Mouse (Mus musculus): ENCODE data around the gene Lrrc4. TPM values are rescaled to one million over a fixed set of nuclear protein-coding genes. Genes with fewer than 3 reads are reported as not detected.

Lrrc4 gene
- polyA plus RNA-seq, 1 experiment from 2014 or later = 0.56 TPM

GRCm38 (mm10) chr6:28663004-28663403 lies 168.5 kb downstream of the Lrrc4 start:
- no peak overlapping the region for H3K27ac ChIP-seq (ENCODE audit: low read depth, low read length)
- H3K9ac ChIP-seq (ENCODE audit: low read depth, low read length) = no peak overlapping the region
- no peaks in the 10 kb centered on the region; the same call in 1 of the 2 replicates for H3K36me3 ChIP-seq (ENCODE audit: control insufficient read depth, insufficient read depth, low read length)
- H3K4me2 ChIP-seq = no peak overlapping the region
- DNase-seq (ENCODE audit: low spot score) (no peak), ATAC-seq (replicated peaks; ENCODE audit: low FRiP score) (no peak)
- WGBS = 82% methylated on average over 3 of the region's 3 CpGs
- no peaks in the 10 kb centered on the region for H3K9me3 ChIP-seq (ENCODE audit: control insufficient read depth, low read length)
- H3K27me3 ChIP-seq (replicated peaks; ENCODE audit: control insufficient read depth, insufficient read depth, low read length) = no peaks in the 10 kb centered on the region
- H3K4me3 ChIP-seq (ENCODE audit: low read depth, low read length) = no peak overlapping the region
- no peaks in the 10 kb centered on the region for H3K4me1 ChIP-seq (replicated peaks; ENCODE audit: control insufficient read depth, insufficient read depth, low read length)

- Histone ChIP-seq H3K36me3 (ENCODE audit: control insufficient read depth, insufficient read depth, low read length) (no peaks in the 10 kb centered on the region; the same call in 1 of the 2 replicates), H3K9me3 (ENCODE audit: control insufficient read depth, low read length) (no peaks in the 10 kb centered on the region), H3K27me3 (replicated peaks; ENCODE audit: control insufficient read depth, insufficient read depth, low read length) (no peaks in the 10 kb centered on the region), H3K27ac (ENCODE audit: low read depth, low read length) (no peak overlapping the region), H3K4me2 (no peak overlapping the region), H3K4me3 (ENCODE audit: low read depth, low read length) (no peak overlapping the region), H3K4me1 (replicated peaks; ENCODE audit: control insufficient read depth, insufficient read depth, low read length) (no peaks in the 10 kb centered on the region), H3K9ac (ENCODE audit: low read depth, low read length) (no peak overlapping the region)
- WGBS = 95% methylated on average over 5 of the region's 5 CpGs
- ATAC-seq (replicated peaks; ENCODE audit: low FRiP score) (no peak), DNase-seq (ENCODE audit: low spot score) (no peak)
These were observed 175.0 kb downstream of the Lrrc4 start for GRCm38 (mm10) chr6:28656511-28656910.

- H3K4me2 ChIP-seq = no peak overlapping the region
- no peaks in the 10 kb centered on the region for H3K9me3 ChIP-seq (ENCODE audit: control insufficient read depth, low read length)
- no peak for DNase-seq (ENCODE audit: low spot score)
- H3K27me3 ChIP-seq (replicated peaks; ENCODE audit: control insufficient read depth, insufficient read depth, low read length) = no peaks in the 10 kb centered on the region
- no peak for ATAC-seq (replicated peaks; ENCODE audit: low FRiP score)
- H3K4me3 ChIP-seq (ENCODE audit: low read depth, low read length) = no peak overlapping the region
- no peak overlapping the region for H3K27ac ChIP-seq (ENCODE audit: low read depth, low read length)
- H3K9ac ChIP-seq (ENCODE audit: low read depth, low read length) = no peak overlapping the region
- H3K36me3 ChIP-seq (ENCODE audit: control insufficient read depth, insufficient read depth, low read length) = no peaks in the 10 kb centered on the region
- H3K4me1 ChIP-seq (replicated peaks; ENCODE audit: control insufficient read depth, insufficient read depth, low read length) = no peaks in the 10 kb centered on the region
These were observed 186.3 kb downstream of the Lrrc4 start for GRCm38 (mm10) chr6:28645231-28645630.

- Histone ChIP-seq H3K4me3 (ENCODE audit: low read depth, low read length) (no peak overlapping the region), H3K27me3 (replicated peaks; ENCODE audit: control insufficient read depth, insufficient read depth, low read length) (no peaks in the 10 kb centered on the region), H3K27ac (ENCODE audit: low read depth, low read length) (no peak overlapping the region), H3K9ac (ENCODE audit: low read depth, low read length) (no peak overlapping the region), H3K4me2 (no peak overlapping the region), H3K4me1 (replicated peaks; ENCODE audit: control insufficient read depth, insufficient read depth, low read length) (no peaks in the 10 kb centered on the region), H3K9me3 (ENCODE audit: control insufficient read depth, low read length) (no peaks in the 10 kb centered on the region), H3K36me3 (ENCODE audit: control insufficient read depth, insufficient read depth, low read length) (no peaks in the 10 kb centered on the region)
- no peak for ATAC-seq (replicated peaks; ENCODE audit: low FRiP score)
- DNase-seq (ENCODE audit: low spot score) = no peak
- WGBS = 63% methylated on average over 2 of the region's 2 CpGs
These were observed 188.6 kb downstream of the Lrrc4 start for GRCm38 (mm10) chr6:28642909-28643308.

GRCm38 (mm10) chr6:28640088-28640487 lies 191.5 kb downstream of the Lrrc4 start:
- H3K4me1 ChIP-seq (replicated peaks; ENCODE audit: control insufficient read depth, insufficient read depth, low read length) = peaks cover 11% of the 10 kb centered on the region
- WGBS = 92% methylated on average over 5 of the region's 5 CpGs
- no peak overlapping the region for H3K4me3 ChIP-seq (ENCODE audit: low read depth, low read length)
- no peaks in the 10 kb centered on the region for H3K9me3 ChIP-seq (ENCODE audit: control insufficient read depth, low read length)
- H3K27ac ChIP-seq (ENCODE audit: low read depth, low read length) = no peak overlapping the region
- no peak for ATAC-seq (replicated peaks; ENCODE audit: low FRiP score)
- DNase-seq (ENCODE audit: low spot score) = no peak
- H3K9ac ChIP-seq (ENCODE audit: low read depth, low read length) = no peak overlapping the region
- no peak overlapping the region for H3K4me2 ChIP-seq
- H3K27me3 ChIP-seq (replicated peaks; ENCODE audit: control insufficient read depth, insufficient read depth, low read length) = no peaks in the 10 kb centered on the region
- no peaks in the 10 kb centered on the region for H3K36me3 ChIP-seq (ENCODE audit: control insufficient read depth, insufficient read depth, low read length)

GRCm38 (mm10) chr6:28635531-28636348 lies 195.8 kb downstream of the Lrrc4 start:
- H3K27me3 ChIP-seq (replicated peaks; ENCODE audit: control insufficient read depth, insufficient read depth, low read length) = no peaks in the 10 kb centered on the region
- DNase-seq (ENCODE audit: low spot score) (no peak), ATAC-seq (replicated peaks; ENCODE audit: low FRiP score) (peak; percentile 58; the same call in 1 of the 2 replicates)
- H3K27ac ChIP-seq (ENCODE audit: low read depth, low read length) = no peak overlapping the region
- no peak overlapping the region for H3K4me3 ChIP-seq (ENCODE audit: low read depth, low read length)
- no peak overlapping the region for H3K4me2 ChIP-seq
- no peaks in the 10 kb centered on the region for H3K36me3 ChIP-seq (ENCODE audit: control insufficient read depth, insufficient read depth, low read length)
- WGBS = 60% methylated on average over 6 of the region's 6 CpGs
- peaks cover 11% of the 10 kb centered on the region for H3K4me1 ChIP-seq (replicated peaks; ENCODE audit: control insufficient read depth, insufficient read depth, low read length)
- no peak overlapping the region for H3K9ac ChIP-seq (ENCODE audit: low read depth, low read length)
- no peaks in the 10 kb centered on the region for H3K9me3 ChIP-seq (ENCODE audit: control insufficient read depth, low read length)

GRCm38 (mm10) chr6:28635092-28635491 lies 196.5 kb downstream of the Lrrc4 start:
- H3K9ac ChIP-seq (ENCODE audit: low read depth, low read length) = no peak overlapping the region
- ATAC-seq (replicated peaks; ENCODE audit: low FRiP score) = 0 out of 2 replicates have a peak, but pooled peaks have one; percentile 33

GRCm38 (mm10) chr6:28633656-28634055 lies 197.9 kb downstream of the Lrrc4 start:
- no peak for DNase-seq (ENCODE audit: low spot score)

More at GRCm38 (mm10) chr6:28635092-28635491, 196.5 kb downstream of the Lrrc4 start:
- WGBS = 53% methylated on average over 1 of the region's 1 CpGs
- Histone ChIP-seq H3K9me3 (ENCODE audit: control insufficient read depth, low read length) (no peaks in the 10 kb centered on the region), H3K27ac (ENCODE audit: low read depth, low read length) (no peak overlapping the region), H3K4me2 (no peak overlapping the region), H3K4me3 (ENCODE audit: low read depth, low read length) (no peak overlapping the region), H3K27me3 (replicated peaks; ENCODE audit: control insufficient read depth, insufficient read depth, low read length) (no peaks in the 10 kb centered on the region), H3K4me1 (replicated peaks; ENCODE audit: control insufficient read depth, insufficient read depth, low read length) (peaks cover 11% of the 10 kb centered on the region), H3K36me3 (ENCODE audit: control insufficient read depth, insufficient read depth, low read length) (no peaks in the 10 kb centered on the region)
- no peak for DNase-seq (ENCODE audit: low spot score)

GRCm38 (mm10) chr6:28633120-28633519 lies 198.4 kb downstream of the Lrrc4 start:
- Histone ChIP-seq H3K9ac (ENCODE audit: low read depth, low read length) (no peak overlapping the region), H3K9me3 (ENCODE audit: control insufficient read depth, low read length) (no peaks in the 10 kb centered on the region), H3K27ac (ENCODE audit: low read depth, low read length) (no peak overlapping the region), H3K4me1 (replicated peaks; ENCODE audit: control insufficient read depth, insufficient read depth, low read length) (peaks cover 15% of the 10 kb centered on the region), H3K36me3 (ENCODE audit: control insufficient read depth, insufficient read depth, low read length) (no peaks in the 10 kb centered on the region; the same call in 1 of the 2 replicates), H3K27me3 (replicated peaks; ENCODE audit: control insufficient read depth, insufficient read depth, low read length) (no peaks in the 10 kb centered on the region), H3K4me3 (ENCODE audit: low read depth, low read length) (no peak overlapping the region), H3K4me2 (no peak overlapping the region)
- WGBS = 71% methylated on average over 2 of the region's 2 CpGs
- no peak for ATAC-seq (replicated peaks; ENCODE audit: low FRiP score)
- no peak for DNase-seq (ENCODE audit: low spot score)

More at GRCm38 (mm10) chr6:28633656-28634055, 197.9 kb downstream of the Lrrc4 start:
- no peaks in the 10 kb centered on the region for H3K9me3 ChIP-seq (ENCODE audit: control insufficient read depth, low read length)
- H3K27me3 ChIP-seq (replicated peaks; ENCODE audit: control insufficient read depth, insufficient read depth, low read length) = no peaks in the 10 kb centered on the region
- no peak overlapping the region for H3K27ac ChIP-seq (ENCODE audit: low read depth, low read length)
- whole genome bisulfite sequencing = 69% methylated on average over 3 of the region's 3 CpGs
- H3K9ac ChIP-seq (ENCODE audit: low read depth, low read length) = no peak overlapping the region
- H3K4me1 ChIP-seq (replicated peaks; ENCODE audit: control insufficient read depth, insufficient read depth, low read length) = peaks cover 11% of the 10 kb centered on the region
- H3K4me2 ChIP-seq = no peak overlapping the region
- H3K4me3 ChIP-seq (ENCODE audit: low read depth, low read length) = no peak overlapping the region
- no peak for ATAC-seq (replicated peaks; ENCODE audit: low FRiP score)
- H3K36me3 ChIP-seq (ENCODE audit: control insufficient read depth, insufficient read depth, low read length) = no peaks in the 10 kb centered on the region

Measured in liver, embryonic 11.5 days (tissue).